Mouse (Mus musculus) right cerebral cortex, adult 18-20 months (tissue): Measurements from ENCODE around the gene H2-Aa.

ENCODE experiments used
- DNase-seq: peaks from one replicate; pipeline ENCODE4 v3.0.0; 2022; ENCODE audit warnings: mixed read lengths

The H2-Aa gene

GRCm38 (mm10) chr17:34261502-34261901 is 26.1 kb downstream of the H2-Aa start:
- DNase-seq = peak; percentile 66

GRCm38 (mm10) chr17:34260551-34260950 is 27.1 kb downstream of the H2-Aa start:
- DNase-seq = no peak

DNA sequence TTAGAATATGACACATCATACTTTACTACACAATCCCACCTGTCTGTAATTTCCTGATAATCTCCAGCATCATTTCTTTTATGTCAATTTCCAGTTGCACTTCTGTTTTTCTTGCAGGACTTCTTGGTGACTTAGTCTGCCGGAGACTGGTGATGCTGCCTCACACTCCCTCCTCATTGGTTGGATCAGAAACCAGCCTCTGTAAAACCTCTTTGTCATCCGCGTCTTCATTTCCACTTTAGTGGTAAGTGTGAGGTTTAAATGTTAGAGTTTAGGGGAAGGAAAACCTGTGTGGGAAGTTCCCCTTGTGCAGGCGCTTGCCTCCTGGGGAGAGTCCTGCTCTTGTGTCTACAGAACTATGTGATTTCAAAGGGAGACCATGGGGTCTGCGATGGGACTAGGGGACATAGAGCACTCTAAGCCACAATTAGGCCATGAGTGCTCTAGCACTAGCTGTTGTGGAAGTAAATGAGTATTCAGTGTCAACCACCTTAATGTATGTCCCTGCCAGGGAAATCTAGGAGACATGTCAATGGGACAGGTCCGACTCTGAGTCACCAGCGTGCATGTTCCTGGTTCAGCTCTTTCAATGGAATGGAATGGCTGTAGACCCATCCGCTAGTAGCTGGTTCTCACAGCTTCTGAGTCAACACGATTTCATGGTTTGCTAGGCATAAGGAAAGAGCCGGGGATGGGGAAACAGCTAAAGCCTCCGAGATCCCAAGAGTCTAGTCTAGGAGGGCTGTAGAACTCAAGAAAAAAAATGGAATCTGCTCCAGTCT is 29.8 kb downstream of the H2-Aa start, which contains the start of gene H2-Ab1:
Gene H2-Ab1 (plus strand): TSS at position 96 of the 782 bp plus-strand sequence.
- peak; percentile 74 for DNase-seq

- no peak for DNase-seq
Observed at GRCm38 (mm10) chr17:34256501-34256900, 31.1 kb downstream of the H2-Aa start.

GRCm38 (mm10) chr17:34251666-34252065 is 36.0 kb downstream of the H2-Aa start:
- no peak for DNase-seq

DNA sequence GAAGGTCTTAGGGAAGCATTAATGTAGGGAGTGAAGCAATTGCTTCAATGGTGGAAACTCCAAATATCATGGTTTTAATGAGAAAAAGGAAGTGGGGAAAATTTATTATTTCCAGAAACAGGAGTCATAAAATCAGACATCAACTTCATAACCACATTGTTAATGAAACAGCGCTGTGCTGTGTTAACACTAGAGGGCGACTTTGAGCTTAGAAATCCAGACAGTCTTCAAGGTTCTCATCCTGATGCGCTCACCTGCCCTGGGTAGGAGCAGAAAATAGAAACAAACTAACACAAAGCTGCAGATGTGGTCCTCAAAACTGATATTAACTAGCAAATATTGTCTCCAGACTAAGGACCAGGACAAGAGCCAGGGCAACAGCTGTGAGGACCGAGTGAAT is 37.7 kb downstream of the H2-Aa start:
- DNase-seq = peak; percentile 31

GRCm38 (mm10) chr17:34249361-34249760 is 38.3 kb downstream of the H2-Aa start:
- no peak for DNase-seq

GRCm38 (mm10) chr17:34248764-34249163 is 38.9 kb downstream of the H2-Aa start:
- no peak for DNase-seq

GRCm38 (mm10) chr17:34247047-34247446 is 40.6 kb downstream of the H2-Aa start:
- DNase-seq = no peak

GRCm38 (mm10) chr17:34244656-34245055 is 43.0 kb downstream of the H2-Aa start:
- DNase-seq = no peak

GRCm38 (mm10) chr17:34240916-34241315 is 46.7 kb downstream of the H2-Aa start:
- DNase-seq = no peak

DNA sequence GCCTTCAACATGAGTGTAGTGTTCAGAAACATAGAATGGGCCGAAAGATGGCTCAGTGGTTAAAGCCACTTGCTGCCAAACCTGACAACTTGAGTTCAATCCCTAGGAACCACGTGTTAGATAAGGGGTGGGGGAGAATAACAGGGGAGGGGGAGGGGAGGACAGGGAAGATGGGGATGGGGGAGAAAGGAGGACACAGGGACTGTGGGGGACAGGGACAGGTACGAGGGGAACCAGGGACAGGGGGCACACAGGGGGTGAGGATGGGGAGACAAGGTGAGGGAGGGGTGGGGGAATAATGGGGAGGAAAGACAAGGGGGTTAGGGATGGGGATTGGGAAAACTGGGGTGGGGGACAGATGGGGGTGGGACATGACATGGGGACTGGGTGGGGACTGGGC is 47.3 kb downstream of the H2-Aa start:
- no peak for DNase-seq

DNA sequence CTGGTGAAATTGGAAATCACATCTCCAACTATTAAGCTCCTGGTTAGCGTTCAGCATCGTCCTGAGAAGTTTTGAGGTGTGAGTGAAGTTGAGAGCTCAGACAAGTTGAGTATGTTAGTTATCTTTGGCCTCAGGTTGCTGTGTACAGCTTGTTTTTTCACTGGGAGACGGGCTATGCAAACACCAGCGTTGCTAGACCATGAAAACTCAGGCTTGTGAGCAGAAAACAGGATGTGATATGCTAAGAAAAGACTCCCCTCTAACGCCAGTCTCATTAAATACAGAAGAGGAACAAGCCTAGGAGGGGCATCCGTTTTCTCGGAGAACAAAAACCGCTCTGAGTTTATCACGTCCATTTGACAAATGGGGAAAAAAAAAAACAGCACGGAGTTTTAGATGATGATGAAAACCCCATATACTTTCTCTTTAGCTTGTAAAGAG is 48.0 kb downstream of the H2-Aa start:
- no peak for DNase-seq

GRCm38 (mm10) chr17:34238706-34239105 is 48.9 kb downstream of the H2-Aa start, which contains the start of gene H2-Ob:
Gene H2-Ob (plus strand): TSS chr17:34238903.
- peak; percentile 26 for DNase-seq

DNA sequence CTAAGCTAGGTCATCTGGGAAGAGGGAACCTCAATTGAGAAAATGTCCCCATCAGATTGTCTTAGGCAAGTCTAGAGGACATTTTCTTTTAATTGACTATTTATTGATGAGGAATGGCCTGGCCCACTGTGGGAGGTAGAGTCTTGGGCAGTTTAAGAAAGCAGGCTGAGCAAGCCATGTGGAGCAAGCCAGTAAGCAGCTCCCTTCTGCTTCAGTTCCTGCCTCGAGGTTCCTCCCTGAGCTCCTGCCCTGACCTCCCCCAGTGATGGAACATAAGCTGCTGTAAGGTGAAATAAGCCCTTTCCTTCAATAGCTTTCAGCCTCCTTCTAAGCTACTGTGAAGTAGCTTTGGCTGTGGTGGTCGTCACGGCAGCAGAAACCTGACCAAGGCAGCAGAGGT is 49.9 kb downstream of the H2-Aa start:
- DNase-seq = no peak

- DNase-seq = no peak
Observed at GRCm38 (mm10) chr17:34236691-34237090, 50.9 kb downstream of the H2-Aa start.

DNA sequence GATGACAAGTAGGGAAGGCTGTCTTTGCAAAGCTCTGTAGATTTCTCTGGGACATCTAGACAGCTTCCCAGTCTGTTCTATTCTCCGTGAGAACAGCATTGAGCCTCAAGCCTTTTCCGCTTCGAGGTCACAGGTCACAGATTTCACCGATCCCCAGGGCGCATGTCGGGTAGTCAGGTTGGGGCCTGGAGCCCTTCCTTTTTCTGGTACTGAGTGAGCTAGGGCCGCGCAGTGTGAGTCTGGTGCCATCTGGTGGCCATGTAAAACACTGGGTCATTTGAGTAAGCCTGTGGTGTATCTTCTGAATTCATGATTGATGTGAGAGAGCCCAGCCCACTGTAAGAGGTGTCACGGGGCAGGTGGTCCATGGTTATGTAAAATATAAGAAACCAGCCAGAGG is 52.7 kb downstream of the H2-Aa start:
- peak; percentile 61 for DNase-seq
